Mouse (Mus musculus): ENCODE results near the gene Bcl2a1a.
"Not testable (repeated sequence)": the region's sequence is repeated elsewhere in the genome, so short reads cannot be mapped to it uniquely, and the experiment has no call there.

Bcl2a1a gene

GRCm38 (mm10) chr9:88956670-88957153 lies at the start of gene Bcl2a1a:
TSS of gene Bcl2a1a (plus strand) at chr9:88956900.
- DNase-seq (ENCODE audit: low spot score in 2 of 2), result peak; percentile 18 to 22

DNA sequence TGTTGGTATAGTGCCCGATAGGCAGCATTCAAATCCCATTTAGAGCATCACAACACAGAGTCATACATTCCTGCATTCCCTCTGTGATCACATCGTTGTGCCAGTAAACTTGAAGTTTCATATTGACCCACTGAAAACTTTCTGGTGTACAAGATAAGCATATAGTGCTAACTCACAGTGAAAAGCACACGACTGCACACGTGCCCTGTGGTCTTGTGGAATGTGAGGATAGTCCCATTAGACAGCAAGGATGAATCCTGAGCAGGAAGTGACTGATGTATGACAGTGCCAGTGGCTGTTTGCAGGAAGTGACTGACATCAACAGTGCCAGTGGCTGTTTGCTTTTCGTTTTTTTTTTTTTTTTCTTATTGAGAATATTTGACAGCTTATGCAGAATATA lies 40.1 kb upstream of the Bcl2a1a start:
- not testable (repeated sequence) for DNase-seq (ENCODE audit: low spot score in 2 of 2)

GRCm38 (mm10) chr9:88938312-88938711 lies 18.4 kb upstream of the Bcl2a1a start:
- DNase-seq (ENCODE audit: low spot score in 2 of 2), result peak in 1 of 2 experiments; percentile 15

- DNase-seq (ENCODE audit: low spot score in 2 of 2), result not testable (repeated sequence)
Measured at GRCm38 (mm10) chr9:88951466-88951865, 5.2 kb upstream of the Bcl2a1a start.

- peak in 1 of 2 experiments; percentile 45 for DNase-seq (ENCODE audit: low spot score in 2 of 2)
Measured at GRCm38 (mm10) chr9:88953151-88953550, 3.5 kb upstream of the Bcl2a1a start.

- not testable (repeated sequence) for DNase-seq (ENCODE audit: low spot score in 2 of 2)
Measured at GRCm38 (mm10) chr9:88955224-88955623, 1.5 kb upstream of the Bcl2a1a start.

DNA sequence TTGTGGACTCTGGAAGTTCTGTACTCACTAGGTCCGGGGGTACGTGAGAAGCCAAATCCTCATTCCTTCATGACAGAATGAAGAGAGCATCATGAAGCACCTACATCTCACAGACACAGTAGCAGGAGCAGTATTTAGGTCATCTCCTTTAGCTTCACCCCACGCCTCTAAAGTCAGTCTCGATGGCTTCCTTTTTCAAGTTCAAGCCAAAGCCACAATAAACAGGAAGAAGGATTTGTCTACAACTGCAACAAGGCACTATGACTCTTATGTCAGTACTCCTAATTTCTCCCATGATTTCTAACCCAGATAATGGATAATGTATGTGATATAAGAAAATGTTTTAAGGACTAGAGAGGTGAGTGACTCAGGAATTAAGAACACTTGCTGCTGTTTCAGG lies 665 bp upstream of the Bcl2a1a start:
- not testable (repeated sequence) for DNase-seq (ENCODE audit: low spot score in 2 of 2)

DNA sequence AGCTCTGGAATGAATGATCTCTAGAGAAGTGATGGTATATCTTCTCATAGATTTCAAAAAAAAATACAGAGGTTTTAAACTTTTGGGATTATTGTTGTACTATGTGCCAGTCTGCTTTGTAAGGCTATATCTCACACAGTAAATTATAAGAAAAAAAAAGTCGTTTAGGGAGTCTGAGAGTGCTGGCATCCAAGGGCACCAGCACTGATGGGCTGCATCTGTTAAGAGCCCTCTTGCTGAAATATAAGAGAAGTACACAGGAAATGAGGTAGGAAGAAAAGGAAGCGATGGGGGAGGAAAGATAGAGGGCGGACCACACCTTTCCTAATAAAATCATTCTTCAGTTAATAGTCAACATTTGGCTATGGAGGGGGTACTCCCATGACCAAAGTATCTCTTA lies 2.2 kb downstream of the Bcl2a1a start:
- no peak for DNase-seq (ENCODE audit: low spot score in 2 of 2)

GRCm38 (mm10) chr9:88959981-88960380 lies 3.3 kb downstream of the Bcl2a1a start:
- DNase-seq (ENCODE audit: low spot score in 2 of 2), result not testable (repeated sequence)

DNA sequence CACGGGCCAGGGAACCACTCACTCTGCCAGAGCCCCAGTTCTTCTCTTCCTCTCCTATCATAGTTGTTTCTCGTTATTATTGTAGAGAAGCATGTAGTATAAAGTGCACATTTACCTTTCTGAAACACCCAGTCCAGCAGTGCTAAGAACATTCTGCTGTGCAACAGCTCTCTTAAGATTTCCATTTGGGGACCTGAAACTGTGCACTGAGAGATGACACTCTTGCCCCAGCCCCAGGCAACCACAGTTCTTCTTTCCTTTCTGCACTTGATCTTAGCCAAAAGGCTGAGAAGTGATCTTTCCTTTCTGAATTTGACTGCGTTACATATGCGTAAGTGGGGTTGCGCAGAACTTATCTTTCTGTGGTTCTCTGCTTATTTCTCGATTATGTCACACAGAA lies 9.8 kb downstream of the Bcl2a1a start:
- DNase-seq (ENCODE audit: low spot score in 2 of 2), result not testable (repeated sequence)

DNA sequence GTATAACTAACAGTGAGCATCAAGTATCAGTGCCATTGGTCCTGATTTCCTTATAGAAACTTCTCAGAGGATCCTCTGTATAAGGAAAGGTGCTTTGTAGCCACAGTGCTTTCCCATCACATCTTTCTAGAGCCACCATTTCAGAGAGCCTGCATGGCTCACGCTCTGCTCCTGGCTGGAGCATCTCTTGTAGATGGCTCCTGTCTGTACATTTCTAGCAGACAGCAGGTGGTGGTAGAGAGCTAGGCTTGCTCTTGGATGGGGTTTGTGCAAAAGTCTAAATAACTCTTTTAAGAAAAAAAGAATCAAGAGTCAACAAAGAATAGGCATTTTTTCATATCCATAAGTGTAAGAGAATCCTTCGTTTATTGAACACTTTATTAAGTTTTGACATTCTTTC lies 12.8 kb downstream of the Bcl2a1a start:
- not testable (repeated sequence) for DNase-seq (ENCODE audit: low spot score in 2 of 2)

GRCm38 (mm10) chr9:88976875-88977274 lies 20.2 kb downstream of the Bcl2a1a start:
- DNase-seq (ENCODE audit: low spot score in 2 of 2), result not testable (repeated sequence)

DNA sequence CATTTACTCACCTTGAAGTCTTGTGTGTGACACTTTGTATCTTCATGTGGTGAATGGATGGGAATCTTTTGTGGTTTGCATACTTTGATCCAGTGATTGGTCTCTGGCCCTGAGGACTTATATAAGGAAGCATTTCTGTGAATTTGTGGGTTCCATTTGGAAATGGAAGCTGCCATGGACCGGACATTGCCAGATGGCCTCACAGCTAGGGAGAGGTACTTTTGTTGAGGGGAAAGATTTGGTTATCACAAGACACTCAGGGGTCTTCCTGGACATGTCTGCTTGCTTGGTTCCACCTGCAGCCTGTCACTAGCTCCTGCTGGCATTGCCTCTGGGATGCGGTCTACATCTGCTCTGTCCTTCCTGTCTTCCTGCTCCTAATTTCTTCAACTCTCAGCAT lies 23.1 kb downstream of the Bcl2a1a start:
- DNase-seq (ENCODE audit: low spot score in 2 of 2), result not testable (repeated sequence)

DNA sequence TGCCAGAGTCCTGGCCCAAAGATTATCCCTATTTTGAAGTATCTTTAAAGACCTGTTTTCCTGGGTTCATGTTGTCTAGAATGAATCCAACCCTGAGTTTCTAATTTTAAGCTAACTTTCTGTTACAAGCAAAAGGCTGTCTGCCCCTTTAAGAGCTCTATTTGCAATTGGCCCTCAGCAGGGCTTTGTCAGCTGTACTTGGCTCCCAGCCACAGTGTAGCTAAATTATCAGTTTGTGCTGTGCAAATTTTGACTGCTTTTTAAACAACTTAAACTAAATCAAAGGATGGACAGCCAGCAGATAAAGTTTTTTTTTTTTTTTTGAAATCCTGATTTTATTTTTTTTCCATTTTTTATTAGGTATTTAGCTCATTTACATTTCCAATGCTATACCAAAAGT lies 44.8 kb downstream of the Bcl2a1a start:
- not testable (repeated sequence) for DNase-seq (ENCODE audit: low spot score in 2 of 2)

Data from spleen, postnatal 10 days (tissue).